Mouse (Mus musculus) left cerebral cortex, adult 2 months (tissue): ENCODE data around the gene Sumo2. TPM values are rescaled to one million over a fixed set of nuclear protein-coding genes. Genes with fewer than 3 reads are reported as not detected.
"Not testable (repeated sequence)": the region's sequence is repeated elsewhere in the genome, so short reads cannot be mapped to it uniquely, and the experiment has no call there.

ENCODE experiments used
- DNase-seq, 2 experiments: peaks; one replicate each; pipeline ENCODE4 v3.0.0; 2021 to 2022; ENCODE audit warnings: low spot score in 2 of 2, mixed read lengths in 1 of 2; ENCODE audit errors: extremely low spot score in 1 of 2
- H3K27ac ChIP-seq: fragments of 200-600 bp; 2 replicates; pipeline ENCODE4 v1.8.1; 2022
- H3K4me3 ChIP-seq: fragments of 200-600 bp; 2 replicates; pipeline ENCODE4 v1.8.1; 2022
- CTCF ChIP-seq: fragments of 200-600 bp; IDR thresholded peaks from 2 replicates; pipeline ENCODE4 v1.8.1; 2022; ENCODE audit warnings: antibody characterized with exemption, mild to moderate bottlenecking, moderate library complexity
- intact Hi-C: fragments of 180-260 bp; cut with DNase I; formaldehyde crosslinking; loops from one replicate; pipeline ENCODE4 v1.15.1; 2025
- total RNA-seq, 2 experiments: library from RNA; stranded (reverse); gene quantifications; 2 replicates each; pipeline ENCODE4 v1.2.3; 2021

Gene Sumo2
- total RNA-seq, 2 experiments from 2014 or later: 274 TPM

DNA sequence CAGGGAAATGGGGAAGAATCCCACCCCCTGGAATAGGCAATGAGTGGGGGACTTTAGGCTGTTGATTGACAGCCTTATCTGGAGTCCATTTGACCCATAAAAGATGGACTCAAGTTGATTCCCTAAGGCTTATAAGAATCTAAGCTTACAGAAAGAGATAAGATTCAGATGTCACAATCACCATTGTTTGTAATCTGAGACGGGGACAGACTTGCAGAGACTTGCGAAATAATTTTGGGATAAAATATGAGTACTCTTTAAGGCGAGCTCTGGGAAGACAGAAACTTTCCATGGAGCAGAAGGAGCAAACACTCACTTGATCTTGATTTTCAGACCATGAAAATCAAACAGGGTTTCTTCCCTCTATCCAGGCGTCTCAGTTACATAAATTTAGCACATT lies 7.5 kb upstream of the Sumo2 start:
- Histone ChIP-seq H3K4me3 (no peak overlapping the region), H3K27ac (no peak overlapping the region)
- TF ChIP-seq CTCF: no peak
- DNase-seq: no peak
- intact Hi-C loops: no loop called here

DNA sequence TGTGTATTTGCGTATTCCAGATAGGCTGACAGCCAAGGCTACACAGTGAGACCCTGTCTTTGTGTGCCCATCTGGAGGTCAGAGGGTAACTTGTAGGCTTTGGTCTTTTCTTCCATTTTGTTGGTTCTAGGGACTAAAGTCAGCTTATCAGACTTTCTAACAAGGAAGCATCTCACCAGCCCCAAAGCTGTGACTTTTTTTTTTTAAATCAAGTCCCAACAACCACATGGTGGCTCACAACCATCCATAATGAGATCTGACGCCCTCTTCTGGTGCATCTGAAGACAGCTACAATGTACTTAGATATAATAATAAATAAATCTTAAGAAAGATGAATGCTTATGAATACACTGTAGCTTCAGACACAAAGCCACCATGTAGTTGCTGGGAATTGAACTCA lies 2.0 kb upstream of the Sumo2 start:
- no peak for DNase-seq
- peak; percentile 35 for TF ChIP-seq CTCF
- Histone ChIP-seq H3K4me3 (no peak overlapping the region), H3K27ac (no peak overlapping the region)
- intact Hi-C loops: loop anchor here (5.0 kb wide), 1 partner anchor 111 kb away; no protein-coding TSS in a partner anchor

- DNase-seq: peak in 1 of 2 experiments; percentile 41
- H3K4me3 ChIP-seq: peak overlapping the region; percentile 79
- peak overlapping the region; percentile 94 for H3K27ac ChIP-seq
- peak; percentile 14 for TF ChIP-seq CTCF
- intact Hi-C loops: loop anchor here (1.0 to 5.0 kb wide), 4 partner anchors 22 to 110 kb away; partner anchors contain the start of gene Jpt1
Observed at GRCm38 (mm10) chr11:115536856-115537568, 936 bp upstream of the Sumo2 start.

GRCm38 (mm10) chr11:115535401-115536037 lies 557 bp downstream of the Sumo2 start:
- peak overlapping the region; percentile 79 for H3K4me3 ChIP-seq
- peak; percentile 66 for DNase-seq
- TF ChIP-seq CTCF: no peak
- peak overlapping the region; percentile 94 for H3K27ac ChIP-seq
- intact Hi-C loops: loop anchor here (1.0 to 5.0 kb wide), 5 partner anchors 15 to 108 kb away; partner anchors contain the start of gene Jpt1

DNA sequence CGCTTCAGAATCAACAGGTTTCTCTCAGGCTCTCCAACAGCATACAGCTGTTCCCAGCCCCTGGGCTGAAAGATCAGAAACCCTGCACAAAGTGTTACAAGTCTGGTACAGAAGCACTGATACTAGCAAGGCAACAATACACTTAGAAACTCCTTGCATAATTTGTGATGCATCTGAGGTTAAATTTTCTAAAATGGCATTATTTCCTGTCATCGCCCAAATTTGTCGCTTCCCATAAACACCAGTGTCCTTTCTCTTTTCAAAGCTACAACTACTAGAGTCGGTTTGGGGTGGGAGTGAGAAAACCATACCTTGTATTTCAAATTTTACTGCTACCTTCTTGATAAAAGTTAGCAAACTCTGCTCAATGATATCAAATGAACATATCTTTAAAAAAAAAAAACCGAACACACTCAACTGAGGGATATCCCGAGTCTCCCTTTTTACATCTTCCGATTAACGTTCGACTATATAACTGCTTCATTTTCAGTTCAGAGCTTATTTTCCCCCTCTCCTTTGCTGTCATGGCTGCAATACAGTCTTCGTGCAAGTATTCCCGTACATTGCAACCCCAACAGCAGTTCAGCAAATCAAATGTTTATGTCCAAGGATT lies 1.2 kb downstream of the Sumo2 start:
- DNase-seq: no peak
- Histone ChIP-seq H3K27ac (peak overlapping the region; percentile 94; the same call in 1 of the 2 replicates), H3K4me3 (peak overlapping the region; percentile 79)
- no peak for TF ChIP-seq CTCF
- intact Hi-C loops: loop anchor here (2.0 to 5.0 kb wide), 2 partner anchors 14 to 108 kb away; no protein-coding TSS in a partner anchor

GRCm38 (mm10) chr11:115526446-115526845 lies 9.6 kb downstream of the Sumo2 start:
- intact Hi-C loops: not testable (repeated sequence)

GRCm38 (mm10) chr11:115522703-115523102 lies 13.4 kb downstream of the Sumo2 start:
- DNase-seq: no peak
- Histone ChIP-seq H3K27ac (no peak overlapping the region), H3K4me3 (no peak overlapping the region)
- intact Hi-C loops: no loop called here
- TF ChIP-seq CTCF: no peak

More at GRCm38 (mm10) chr11:115526446-115526845, 9.6 kb downstream of the Sumo2 start:
- not testable (repeated sequence) for H3K4me3 ChIP-seq, DNase-seq, H3K27ac ChIP-seq

- Histone ChIP-seq H3K27ac (no peak overlapping the region), H3K4me3 (no peak overlapping the region)
- TF ChIP-seq CTCF: no peak
- intact Hi-C loops: no loop called here
- no peak for DNase-seq
Observed at GRCm38 (mm10) chr11:115522238-115522637, 13.8 kb downstream of the Sumo2 start.

GRCm38 (mm10) chr11:115521080-115521479 lies 15.0 kb downstream of the Sumo2 start:
- TF ChIP-seq CTCF: no peak
- Histone ChIP-seq H3K27ac (no peak overlapping the region), H3K4me3 (no peak overlapping the region)
- intact Hi-C loops: loop anchor here (2.0 kb wide), 1 partner anchor 14 kb away; no protein-coding TSS in a partner anchor
- no peak for DNase-seq

- TF ChIP-seq CTCF: no peak
- H3K4me3 ChIP-seq: no peak overlapping the region
- intact Hi-C loops: loop anchor here (2.0 kb wide), 1 partner anchor 15 kb away; no protein-coding TSS in a partner anchor
- DNase-seq: no peak
- H3K27ac ChIP-seq: no peak overlapping the region
Observed at GRCm38 (mm10) chr11:115520218-115520617, 15.9 kb downstream of the Sumo2 start.

DNA sequence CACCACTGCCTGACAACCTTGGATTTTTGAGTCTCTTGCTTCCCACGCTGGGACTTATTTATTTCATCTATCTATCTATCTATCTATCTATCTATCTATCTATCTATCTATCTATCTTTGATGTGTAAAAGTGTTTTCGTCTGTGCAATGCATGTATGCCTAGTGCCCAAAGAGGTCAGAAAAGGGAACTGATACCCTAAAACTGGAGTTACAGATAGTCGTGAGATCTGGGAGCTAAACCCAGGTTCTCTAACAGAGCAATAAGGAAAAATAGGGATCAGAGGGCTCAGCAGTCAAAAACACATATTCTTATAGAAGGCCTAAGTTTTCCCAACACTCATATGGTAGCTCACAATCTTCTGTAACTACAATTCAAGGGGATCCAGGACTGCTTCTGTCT lies 16.5 kb downstream of the Sumo2 start:
- H3K27ac ChIP-seq: no peak overlapping the region
- no peak overlapping the region for H3K4me3 ChIP-seq
- intact Hi-C loops: no loop called here
- no peak for DNase-seq
- TF ChIP-seq CTCF: no peak

- no peak for TF ChIP-seq CTCF
- intact Hi-C loops: no loop called here
- Histone ChIP-seq H3K27ac (peak overlapping the region; percentile 66), H3K4me3 (no peak overlapping the region)
- peak in 1 of 2 experiments; percentile 31 for DNase-seq
Observed at GRCm38 (mm10) chr11:115518693-115519092, 17.4 kb downstream of the Sumo2 start.
